Mouse (Mus musculus): ENCODE data around the gene Mme. TPM values are rescaled to one million over a fixed set of nuclear protein-coding genes. Genes with fewer than 3 reads are reported as not detected.
A peak's percentile ranks its signal among the peaks of the same experiment; 100 is the strongest.

Mme gene
- polyA plus RNA-seq, 1 experiment = 1.4 TPM

GRCm38 (mm10) chr3:63243721-63244120, 2.4 kb downstream of the Mme start:
- H3K36me3 ChIP-seq (ENCODE audit: control insufficient read depth, insufficient read depth, low read length) = no peaks in the 10 kb centered on the region
- no peak overlapping the region for H3K4me3 ChIP-seq (ENCODE audit: control insufficient read depth, insufficient read depth, low read length)
- TF ChIP-seq POLR2A (IDR thresholded peaks at IDR 0.05; ENCODE audit: control insufficient read depth, extremely low read depth, insufficient read depth, low read length, poor library complexity) (no peak), CTCF (IDR thresholded peaks at IDR 0.05; ENCODE audit: borderline replicate concordance, control insufficient read depth, extremely low read depth, insufficient read depth, low read length, poor library complexity) (no peak)
- H3K4me1 ChIP-seq (replicated peaks; ENCODE audit: control insufficient read depth, insufficient read depth, low read length) = no peaks in the 10 kb centered on the region
- no peak overlapping the region for H3K27ac ChIP-seq (ENCODE audit: control insufficient read depth, insufficient read depth, low read length)
- H3K27me3 ChIP-seq (ENCODE audit: control insufficient read depth, insufficient read depth, low read length) = no peaks in the 10 kb centered on the region
- no peak for DNase-seq

GRCm38 (mm10) chr3:63272091-63272490, 30.8 kb downstream of the Mme start:
- Histone ChIP-seq H3K4me1 (replicated peaks; ENCODE audit: control insufficient read depth, insufficient read depth, low read length) (no peaks in the 10 kb centered on the region), H3K4me3 (ENCODE audit: control insufficient read depth, insufficient read depth, low read length) (no peak overlapping the region), H3K36me3 (ENCODE audit: control insufficient read depth, insufficient read depth, low read length) (no peaks in the 10 kb centered on the region), H3K27me3 (ENCODE audit: control insufficient read depth, insufficient read depth, low read length) (no peaks in the 10 kb centered on the region), H3K27ac (ENCODE audit: control insufficient read depth, insufficient read depth, low read length) (no peak overlapping the region)
- 94% methylated on average over 2 of the region's 2 CpGs for WGBS
- no peak for TF ChIP-seq CTCF (IDR thresholded peaks at IDR 0.05; ENCODE audit: borderline replicate concordance, control insufficient read depth, extremely low read depth, insufficient read depth, low read length, poor library complexity)
- TF ChIP-seq POLR2A (IDR thresholded peaks at IDR 0.05; ENCODE audit: control insufficient read depth, extremely low read depth, insufficient read depth, low read length, poor library complexity) = no peak
- no peak for DNase-seq

- H3K36me3 ChIP-seq (ENCODE audit: control insufficient read depth, insufficient read depth, low read length) = no peaks in the 10 kb centered on the region
- DNase-seq = no peak
- 83% methylated on average over 6 of the region's 6 CpGs for WGBS
- no peak overlapping the region for H3K4me3 ChIP-seq (ENCODE audit: control insufficient read depth, insufficient read depth, low read length)
- no peaks in the 10 kb centered on the region for H3K27me3 ChIP-seq (ENCODE audit: control insufficient read depth, insufficient read depth, low read length)
- TF ChIP-seq POLR2A (IDR thresholded peaks at IDR 0.05; ENCODE audit: control insufficient read depth, extremely low read depth, insufficient read depth, low read length, poor library complexity) (no peak), CTCF (IDR thresholded peaks at IDR 0.05; ENCODE audit: borderline replicate concordance, control insufficient read depth, extremely low read depth, insufficient read depth, low read length, poor library complexity) (no peak)
- H3K27ac ChIP-seq (ENCODE audit: control insufficient read depth, insufficient read depth, low read length) = no peak overlapping the region
- H3K4me1 ChIP-seq (replicated peaks; ENCODE audit: control insufficient read depth, insufficient read depth, low read length) = no peaks in the 10 kb centered on the region
These were observed 53.0 kb downstream of the Mme start for GRCm38 (mm10) chr3:63294316-63294715.

GRCm38 (mm10) chr3:63294791-63295190, 53.5 kb downstream of the Mme start:
- TF ChIP-seq POLR2A (IDR thresholded peaks at IDR 0.05; ENCODE audit: control insufficient read depth, extremely low read depth, insufficient read depth, low read length, poor library complexity) (no peak), CTCF (IDR thresholded peaks at IDR 0.05; ENCODE audit: borderline replicate concordance, control insufficient read depth, extremely low read depth, insufficient read depth, low read length, poor library complexity) (no peak)
- H3K4me3 ChIP-seq (ENCODE audit: control insufficient read depth, insufficient read depth, low read length) = no peak overlapping the region

GRCm38 (mm10) chr3:63295237-63295636, 53.9 kb downstream of the Mme start:
- Histone ChIP-seq H3K4me3 (ENCODE audit: control insufficient read depth, insufficient read depth, low read length) (no peak overlapping the region), H3K4me1 (replicated peaks; ENCODE audit: control insufficient read depth, insufficient read depth, low read length) (no peaks in the 10 kb centered on the region), H3K27me3 (ENCODE audit: control insufficient read depth, insufficient read depth, low read length) (no peaks in the 10 kb centered on the region), H3K36me3 (ENCODE audit: control insufficient read depth, insufficient read depth, low read length) (no peaks in the 10 kb centered on the region), H3K27ac (ENCODE audit: control insufficient read depth, insufficient read depth, low read length) (no peak overlapping the region)
- DNase-seq = no peak
- 7% methylated on average over 21 of the region's 21 CpGs for WGBS
- TF ChIP-seq CTCF (IDR thresholded peaks at IDR 0.05; ENCODE audit: borderline replicate concordance, control insufficient read depth, extremely low read depth, insufficient read depth, low read length, poor library complexity) (no peak), POLR2A (IDR thresholded peaks at IDR 0.05; ENCODE audit: control insufficient read depth, extremely low read depth, insufficient read depth, low read length, poor library complexity) (no peak)

More at GRCm38 (mm10) chr3:63294791-63295190, 53.5 kb downstream of the Mme start:
- Histone ChIP-seq H3K4me1 (replicated peaks; ENCODE audit: control insufficient read depth, insufficient read depth, low read length) (no peaks in the 10 kb centered on the region), H3K27me3 (ENCODE audit: control insufficient read depth, insufficient read depth, low read length) (no peaks in the 10 kb centered on the region), H3K27ac (ENCODE audit: control insufficient read depth, insufficient read depth, low read length) (no peak overlapping the region), H3K36me3 (ENCODE audit: control insufficient read depth, insufficient read depth, low read length) (no peaks in the 10 kb centered on the region)
- DNase-seq = no peak
- 58% methylated on average over 4 of the region's 4 CpGs for WGBS

GRCm38 (mm10) chr3:63295657-63296231, 54.4 kb downstream of the Mme start:
- DNase-seq = peak; percentile 2
- WGBS = 3% methylated on average over 52 of the region's 54 CpGs
- TF ChIP-seq POLR2A (IDR thresholded peaks at IDR 0.05; ENCODE audit: control insufficient read depth, extremely low read depth, insufficient read depth, low read length, poor library complexity) (no peak), CTCF (IDR thresholded peaks at IDR 0.05; ENCODE audit: borderline replicate concordance, control insufficient read depth, extremely low read depth, insufficient read depth, low read length, poor library complexity) (no peak)
- no peak overlapping the region for H3K4me3 ChIP-seq (ENCODE audit: control insufficient read depth, insufficient read depth, low read length)
- H3K27me3 ChIP-seq (ENCODE audit: control insufficient read depth, insufficient read depth, low read length) = no peaks in the 10 kb centered on the region
- no peaks in the 10 kb centered on the region for H3K36me3 ChIP-seq (ENCODE audit: control insufficient read depth, insufficient read depth, low read length)
- H3K27ac ChIP-seq (ENCODE audit: control insufficient read depth, insufficient read depth, low read length) = no peak overlapping the region
- H3K4me1 ChIP-seq (replicated peaks; ENCODE audit: control insufficient read depth, insufficient read depth, low read length) = no peaks in the 10 kb centered on the region

- Histone ChIP-seq H3K4me1 (replicated peaks; ENCODE audit: control insufficient read depth, insufficient read depth, low read length) (no peaks in the 10 kb centered on the region), H3K4me3 (ENCODE audit: control insufficient read depth, insufficient read depth, low read length) (no peak overlapping the region), H3K27me3 (ENCODE audit: control insufficient read depth, insufficient read depth, low read length) (no peaks in the 10 kb centered on the region), H3K36me3 (ENCODE audit: control insufficient read depth, insufficient read depth, low read length) (no peaks in the 10 kb centered on the region), H3K27ac (ENCODE audit: control insufficient read depth, insufficient read depth, low read length) (no peak overlapping the region)
- no peak for DNase-seq
- TF ChIP-seq POLR2A (IDR thresholded peaks at IDR 0.05; ENCODE audit: control insufficient read depth, extremely low read depth, insufficient read depth, low read length, poor library complexity) (no peak), CTCF (IDR thresholded peaks at IDR 0.05; ENCODE audit: borderline replicate concordance, control insufficient read depth, extremely low read depth, insufficient read depth, low read length, poor library complexity) (no peak)
- 20% methylated on average over 12 of the region's 12 CpGs for WGBS
These were observed 55.1 kb downstream of the Mme start for GRCm38 (mm10) chr3:63296411-63296810.
